10 mouse cellular contexts compared by ENCODE assay signal in genomic region chr8:122181414-122181813, GRCm38 (mm10).
DNase-seq lines count a peak whose midpoint lies in the region; ATAC-seq and TF ChIP-seq lines count a peak whose summit lies in the region.
"Had no signal": no experiment of that assay in that cellular context is flagged by ENCODE, and none has a peak within 500 bp of the region (broad histone marks: within the 10 kb centered on the region; RNA-seq: fewer than 3 reads in every experiment).

No protein-coding gene starts in this region.

- peak; percentile 61 to 64 for DNase-seq in cerebellum, adult 18-20 months
- DNase-seq in cerebellum, postnatal 14 days = no peak
- peak; percentile 29 for DNase-seq in lung, postnatal 0 days (ENCODE audit: low spot score)
- no peak for DNase-seq in lung, postnatal 36 days
- peak; percentile 82 for DNase-seq in fibroblast of lung, adult 2 months (ENCODE audit: low read depth)
- no peak for DNase-seq in thymus, postnatal 36 days
- no peak for DNase-seq in kidney, adult 9 months

- H3K4me1 ChIP-seq in lung, postnatal 0 days (ENCODE audit: insufficient read depth, low read depth, low read length) = no peaks in the 10 kb centered on the region
- peaks cover 15% of the 10 kb centered on the region for H3K4me1 ChIP-seq in stomach, embryonic 15.5 days

- H3K9me3 ChIP-seq in lung, postnatal 0 days (ENCODE audit: low read length) = no peaks in the 10 kb centered on the region
- no peaks in the 10 kb centered on the region for H3K9me3 ChIP-seq in stomach, embryonic 15.5 days
- H3K9me3 ChIP-seq: hindbrain, embryonic 10.5 days had no signal

- no peak for TF ChIP-seq CTCF in lung, postnatal 0 days (IDR thresholded peaks at IDR 0.05)

- H3K36me3 ChIP-seq in lung, postnatal 0 days (ENCODE audit: insufficient read depth, low read length) = no peaks in the 10 kb centered on the region
- no peaks in the 10 kb centered on the region for H3K36me3 ChIP-seq in stomach, embryonic 15.5 days
- H3K36me3 ChIP-seq: hindbrain, embryonic 10.5 days had no signal

- peak; percentile 43; the same call in 1 of the 2 replicates for ATAC-seq in lung, postnatal 0 days
- ATAC-seq in stomach, embryonic 15.5 days (ENCODE audit: insufficient read depth, low FRiP score, low read depth) = no peak

- H3K9ac ChIP-seq in lung, postnatal 0 days (replicated peaks; ENCODE audit: low read depth) = no peak overlapping the region
- no peak overlapping the region for H3K9ac ChIP-seq in stomach, embryonic 15.5 days
- H3K9ac ChIP-seq: liver, embryonic 14.5 days had no signal

- WGBS in lung, postnatal 0 days = 40% methylated on average over 9 of the region's 9 CpGs
- WGBS in stomach, embryonic 15.5 days = 26% methylated on average over 9 of the region's 9 CpGs

- H3K27ac ChIP-seq in lung, postnatal 0 days (ENCODE audit: low read length) = no peak overlapping the region
- H3K27ac ChIP-seq in stomach, embryonic 15.5 days = peak overlapping the region; percentile 13; the same call in 1 of the 2 replicates
- H3K27ac ChIP-seq: hindbrain, embryonic 10.5 days; liver, embryonic 14.5 days had no signal

- 0 out of 2 replicates have a peak, but pooled peaks cover 5% of the 10 kb centered on the region for H3K27me3 ChIP-seq in lung, postnatal 0 days (replicated peaks; ENCODE audit: insufficient read depth, low read length)
- 0 out of 2 replicates have a peak, but pooled peaks cover 4% of the 10 kb centered on the region for H3K27me3 ChIP-seq in stomach, embryonic 15.5 days (replicated peaks)

- no peak overlapping the region for H3K4me2 ChIP-seq in lung, postnatal 0 days (replicated peaks; ENCODE audit: low read depth, low read length)
- peak overlapping the region; percentile 14; the same call in 1 of the 2 replicates for H3K4me2 ChIP-seq in stomach, embryonic 15.5 days

- TF ChIP-seq EP300 in lung, postnatal 0 days (IDR thresholded peaks at IDR 0.05) = no peak

- H3K4me3 ChIP-seq in lung, postnatal 0 days (ENCODE audit: low read depth, low read length) = no peak overlapping the region
- no peak overlapping the region for H3K4me3 ChIP-seq in stomach, embryonic 15.5 days (replicated peaks)
- H3K4me3 ChIP-seq: hindbrain, embryonic 10.5 days had no signal

Comparison
In these comparisons a context has a peak if more than half of its experiments do, and no peak if none do; other contexts are left out.
1. DNase-seq: peak in cerebellum, adult 18-20 months (2 of 2), lung, postnatal 0 days (single experiment) and fibroblast of lung, adult 2 months (single experiment); none in cerebellum, postnatal 14 days (0 of 2), lung, postnatal 36 days (single experiment), thymus, postnatal 36 days (0 of 2) and kidney, adult 9 months (single experiment).